Mouse (Mus musculus): ENCODE results near the gene Ttc28.

DNA sequence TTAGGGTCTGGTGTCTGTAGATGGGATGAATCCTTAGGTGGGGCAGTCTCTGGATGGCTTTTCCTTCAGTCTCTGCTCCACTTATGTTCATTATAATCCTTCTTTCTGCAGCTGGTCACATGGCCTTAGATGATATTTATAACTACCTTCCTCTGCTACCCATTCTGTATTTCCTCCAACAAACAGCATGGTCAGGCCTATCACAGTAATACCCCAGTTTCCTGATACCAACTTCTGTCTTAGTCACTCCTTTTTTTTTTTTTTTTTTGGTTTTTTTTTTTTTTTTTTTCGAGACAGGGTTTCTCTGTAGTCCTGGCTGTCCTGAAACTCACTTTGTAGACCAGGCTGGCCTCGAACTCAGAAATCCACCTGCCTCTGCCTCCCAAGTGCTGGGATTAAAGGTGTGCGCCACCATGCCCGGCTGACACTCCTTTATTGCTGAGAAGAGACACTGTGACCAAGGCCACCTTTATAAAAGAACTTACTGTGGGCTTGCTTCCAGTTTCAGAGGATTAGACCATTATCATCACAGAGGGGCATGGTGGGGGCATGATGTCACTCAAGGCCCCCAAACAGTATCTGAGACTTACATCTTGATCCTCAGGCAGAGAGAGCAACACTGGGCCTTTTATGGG lies 30.5 kb downstream of the Ttc28 start:
- TF ChIP-seq CTCF (conservative IDR thresholded peaks at IDR 0.05 in 1 of 2, IDR thresholded peaks at IDR 0.05 in 1 of 2; ENCODE audit: low read depth in 2 of 2, low read length in 2 of 2) (no peak), E2F4 (IDR thresholded peaks at IDR 0.05; ENCODE audit: insufficient replicate concordance, low read depth, low read length) (no peak), MAX (IDR thresholded peaks at IDR 0.05; ENCODE audit: low read length) (no peak)

Data from CH12.LX (cell line).